Mouse (Mus musculus): ENCODE data around the gene Bbs5. TPM values are rescaled to one million over a fixed set of nuclear protein-coding genes. Genes with fewer than 3 reads are reported as not detected.

Gene Bbs5
- polyA plus RNA-seq, 1 experiment from 2014 or later: 23.9 TPM

GRCm38 (mm10) chr2:69712981-69713625, 66.1 kb downstream of the Bbs5 start, which contains the start of gene Fastkd1:
Gene Fastkd1, minus strand, starts transcription at chr2:69713516.
- Histone ChIP-seq H3K9ac (replicated peaks) (peak within 1 kb of the TSS; percentile 81), H3K9me3 (replicated peaks) (no peaks in the 10 kb centered on the region), H3K27me3 (replicated peaks) (peaks cover 2% of the 10 kb centered on the region; the same call in 1 of the 2 replicates), H3K27ac (replicated peaks) (peak within 1 kb of the TSS; percentile 82), H3K4me3 (replicated peaks) (peak within 1 kb of the TSS; percentile 88), H3K36me3 (0 out of 2 replicates have a peak, but pooled peaks cover 3% of the 10 kb centered on the region), H3K4me2 (peak within 1 kb of the TSS; percentile 79), H3K4me1 (peaks cover 11% of the 10 kb centered on the region)
- WGBS: under 1% methylated on average over 39 of the region's 39 CpGs
- ATAC-seq (ENCODE audit: low FRiP score): peak; percentile 99

GRCm38 (mm10) chr2:69713626-69714014, 66.6 kb downstream of the Bbs5 start:
- no peak overlapping the region for H3K27ac ChIP-seq (replicated peaks)
- peak overlapping the region; percentile 88 for H3K4me3 ChIP-seq (replicated peaks)
- ATAC-seq (ENCODE audit: low FRiP score): peak; percentile 42; the same call in 1 of the 2 replicates
- peak overlapping the region; percentile 79 for H3K4me2 ChIP-seq
- H3K9ac ChIP-seq (replicated peaks): no peak overlapping the region
- H3K9me3 ChIP-seq (replicated peaks): no peaks in the 10 kb centered on the region
- peaks cover 11% of the 10 kb centered on the region for H3K4me1 ChIP-seq
- peaks cover 2% of the 10 kb centered on the region; the same call in 1 of the 2 replicates for H3K27me3 ChIP-seq (replicated peaks)
- H3K36me3 ChIP-seq: 0 out of 2 replicates have a peak, but pooled peaks cover 3% of the 10 kb centered on the region
- WGBS: 30% methylated on average over 4 of the region's 4 CpGs

GRCm38 (mm10) chr2:69714126-69714525, 67.2 kb downstream of the Bbs5 start:
- peaks cover 2% of the 10 kb centered on the region; the same call in 1 of the 2 replicates for H3K27me3 ChIP-seq (replicated peaks)
- H3K4me1 ChIP-seq: peaks cover 11% of the 10 kb centered on the region
- 82% methylated on average over 5 of the region's 5 CpGs for WGBS
- 0 out of 2 replicates have a peak, but pooled peaks cover 3% of the 10 kb centered on the region for H3K36me3 ChIP-seq
- H3K27ac ChIP-seq (replicated peaks): no peak overlapping the region
- no peak overlapping the region for H3K4me3 ChIP-seq (replicated peaks)
- H3K4me2 ChIP-seq: no peak overlapping the region
- H3K9ac ChIP-seq (replicated peaks): no peak overlapping the region
- H3K9me3 ChIP-seq (replicated peaks): no peaks in the 10 kb centered on the region
- ATAC-seq (ENCODE audit: low FRiP score): no peak

DNA sequence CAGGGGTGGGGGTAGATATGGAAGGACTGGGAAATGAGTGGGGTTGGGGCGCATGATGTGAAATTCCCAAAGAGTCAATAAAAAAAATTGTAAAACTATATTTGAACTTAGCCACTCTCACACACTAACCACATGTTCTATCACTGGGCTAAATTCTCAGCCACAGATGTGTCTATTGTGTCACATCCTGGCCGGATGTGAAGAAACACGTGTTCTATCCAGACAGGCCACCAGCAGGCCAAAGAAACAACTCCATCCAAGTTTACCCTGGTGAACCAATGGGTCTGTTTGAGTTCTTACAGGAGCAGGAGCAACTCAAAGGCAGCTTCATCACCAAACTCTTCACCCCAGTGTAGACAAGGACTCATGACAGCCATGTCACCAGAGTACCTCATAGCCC, 69.5 kb downstream of the Bbs5 start:
- Histone ChIP-seq H3K9me3 (replicated peaks) (no peaks in the 10 kb centered on the region), H3K4me2 (no peak overlapping the region), H3K27me3 (replicated peaks) (peaks cover 12% of the 10 kb centered on the region; the same call in 1 of the 2 replicates), H3K27ac (replicated peaks) (no peak overlapping the region), H3K9ac (replicated peaks) (no peak overlapping the region), H3K4me3 (replicated peaks) (no peak overlapping the region), H3K4me1 (peaks cover 11% of the 10 kb centered on the region), H3K36me3 (no peaks in the 10 kb centered on the region)
- no peak for ATAC-seq (ENCODE audit: low FRiP score)
- WGBS: 82% methylated on average over 3 of the region's 3 CpGs

Other genes with a start within 250 kb of the Bbs5 start
- 0.46 and 0.66 TPM in 2 replicates for gene Lrp2, start 61.1 kb upstream of the Bbs5 start, polyA plus RNA-seq (2015; fragmentation: Nextera tagmentation; extraction: Ambion mirVana)
- gene Klhl41, start 22.9 kb downstream of the Bbs5 start, polyA plus RNA-seq (2015; fragmentation: Nextera tagmentation; extraction: Ambion mirVana): 2.1 and 2.2 TPM in 2 replicates
- 14.9 and 15.0 TPM in 2 replicates for gene Fastkd1, start 66.3 kb downstream of the Bbs5 start, polyA plus RNA-seq (2015; fragmentation: Nextera tagmentation; extraction: Ambion mirVana)
- gene Ppig, start 75.4 kb downstream of the Bbs5 start, polyA plus RNA-seq (2015; fragmentation: Nextera tagmentation; extraction: Ambion mirVana): 133 and 136 TPM in 2 replicates
- 1.9 and 2.2 TPM in 2 replicates for gene Ccdc173, start 142.4 kb downstream of the Bbs5 start, polyA plus RNA-seq (2015; fragmentation: Nextera tagmentation; extraction: Ambion mirVana)
- 35.0 and 36.3 TPM in 2 replicates for gene Phospho2, start 142.5 kb downstream of the Bbs5 start, polyA plus RNA-seq (2015; fragmentation: Nextera tagmentation; extraction: Ambion mirVana)
- gene Klhl23, start 174.8 kb downstream of the Bbs5 start, polyA plus RNA-seq (2015; fragmentation: Nextera tagmentation; extraction: Ambion mirVana): 88.3 and 96.9 TPM in 2 replicates
- gene Ssb, start 214.4 kb downstream of the Bbs5 start, polyA plus RNA-seq (2015; fragmentation: Nextera tagmentation; extraction: Ambion mirVana): 263 and 279 TPM in 2 replicates
- 30.3 and 34.6 TPM in 2 replicates for gene Mettl5, start 238.4 kb downstream of the Bbs5 start, polyA plus RNA-seq (2015; fragmentation: Nextera tagmentation; extraction: Ambion mirVana)

All from neural tube, embryonic 15.5 days (tissue).